Mouse (Mus musculus) brain, embryonic 14.5 days (tissue): Measurements from ENCODE around the gene Itpr2. TPM values are rescaled to one million over a fixed set of nuclear protein-coding genes. Genes with fewer than 3 reads are reported as not detected.

ENCODE experiments used
- DNase-seq: peaks from one replicate; pipeline ENCODE4 v3.0.0-alpha.2; 2011; ENCODE audit warnings: low read depth
- CTCF ChIP-seq: fragments of 200-500 bp; IDR thresholded peaks from 2 replicates; pipeline ENCODE4 v1.5.1; 2012; ENCODE audit warnings: inconsistent platforms, mild to moderate bottlenecking, moderate library complexity, borderline replicate concordance; ENCODE audit not compliant: insufficient read depth, insufficient read length; ENCODE audit errors: extremely low read depth
- POLR2A ChIP-seq: fragments of 200-500 bp; IDR thresholded peaks from 2 replicates; pipeline ENCODE4 v1.6.1; 2012; ENCODE audit warnings: mild to moderate bottlenecking, inconsistent platforms, borderline replicate concordance; ENCODE audit not compliant: poor library complexity, insufficient read depth, insufficient read length, severe bottlenecking; ENCODE audit errors: extremely low read depth
- polyA plus RNA-seq: library from polyadenylated mRNA; depleted of rRNA; stranded (reverse); fragments of >200 nt; gene quantifications from 2 replicates; pipeline ENCODE4 v1.2.3, GENCODE M21; 2012

Itpr2 gene
- polyA plus RNA-seq, 1 experiment, result 2.6 TPM

- DNase-seq, result no peak
- TF ChIP-seq CTCF (no peak), POLR2A (no peak)
These were observed 23.5 kb upstream of the Itpr2 start for GRCm38 (mm10) chr6:146525500-146525899.

- TF ChIP-seq POLR2A (no peak), CTCF (no peak)
- DNase-seq, result no peak
These were observed 19.6 kb upstream of the Itpr2 start for GRCm38 (mm10) chr6:146521456-146522245.

GRCm38 (mm10) chr6:146519019-146519418 lies 17.0 kb upstream of the Itpr2 start:
- DNase-seq, result no peak
- TF ChIP-seq CTCF, result no peak
- no peak for TF ChIP-seq POLR2A

- TF ChIP-seq POLR2A, result no peak
- TF ChIP-seq CTCF, result no peak
- DNase-seq, result no peak
These were observed 13.9 kb upstream of the Itpr2 start for GRCm38 (mm10) chr6:146515936-146516335.

GRCm38 (mm10) chr6:146514531-146514948 lies 12.5 kb upstream of the Itpr2 start:
- no peak for TF ChIP-seq POLR2A
- no peak for TF ChIP-seq CTCF
- no peak for DNase-seq

- TF ChIP-seq CTCF, result no peak
- no peak for DNase-seq
These were observed 11.9 kb upstream of the Itpr2 start for GRCm38 (mm10) chr6:146513899-146514298.

GRCm38 (mm10) chr6:146513384-146513783 lies 11.4 kb upstream of the Itpr2 start:
- no peak for TF ChIP-seq CTCF
- TF ChIP-seq POLR2A, result no peak
- no peak for DNase-seq

GRCm38 (mm10) chr6:146511511-146511910 lies 9.5 kb upstream of the Itpr2 start:
- DNase-seq, result no peak
- TF ChIP-seq POLR2A, result no peak
- no peak for TF ChIP-seq CTCF

GRCm38 (mm10) chr6:146509891-146510290 lies 7.9 kb upstream of the Itpr2 start:
- TF ChIP-seq CTCF, result no peak
- no peak for TF ChIP-seq POLR2A
- DNase-seq, result no peak

GRCm38 (mm10) chr6:146504459-146504858 lies 2.4 kb upstream of the Itpr2 start:
- no peak for TF ChIP-seq POLR2A
- TF ChIP-seq CTCF, result no peak
- no peak for DNase-seq

- TF ChIP-seq POLR2A, result no peak
- TF ChIP-seq CTCF, result no peak
- no peak for DNase-seq
These were observed 833 bp upstream of the Itpr2 start for GRCm38 (mm10) chr6:146502856-146503255.

- DNase-seq, result no peak
- no peak for TF ChIP-seq POLR2A
- no peak for TF ChIP-seq CTCF
These were observed 632 bp downstream of the Itpr2 start for GRCm38 (mm10) chr6:146501316-146501865.
